Mouse (Mus musculus): ENCODE results near the gene Olfr301. TPM values are rescaled to one million over a fixed set of nuclear protein-coding genes. Genes with fewer than 3 reads are reported as not detected.

The Olfr301 gene
- polyA plus RNA-seq (2016; fragmentation: Nextera tagmentation; extraction: Ambion mirVana): not detected in 2 replicates

GRCm38 (mm10) chr7:86403546-86403945, at the start of gene Olfr301:
Gene Olfr301, plus strand, starts transcription at chr7:86403846.
- Histone ChIP-seq H3K27ac (no peak within 1 kb of the TSS), H3K4me3 (no peak within 1 kb of the TSS), H3K4me1 (no peaks in the 10 kb centered on the region), H3K36me3 (replicated peaks) (no peaks in the 10 kb centered on the region), H3K9me3 (no peaks in the 10 kb centered on the region), H3K27me3 (ENCODE audit: poor library complexity, severe bottlenecking) (no peaks in the 10 kb centered on the region)
- 88% methylated on average over 2 of the region's 2 CpGs for WGBS
- no peak for DNase-seq (ENCODE audit: extremely low spot score, low spot score)

GRCm38 (mm10) chr7:86366828-86367227, 36.8 kb upstream of the Olfr301 start, which contains the start of gene Olfr305:
Gene Olfr305, minus strand, starts transcription at chr7:86366928.
- Histone ChIP-seq H3K4me1 (no peaks in the 10 kb centered on the region), H3K27ac (no peak within 1 kb of the TSS), H3K4me3 (no peak within 1 kb of the TSS), H3K36me3 (replicated peaks) (no peaks in the 10 kb centered on the region), H3K27me3 (ENCODE audit: poor library complexity, severe bottlenecking) (no peaks in the 10 kb centered on the region), H3K9me3 (no peaks in the 10 kb centered on the region)
- WGBS: 85% methylated on average over 1 of the region's 1 CpGs
- no peak for DNase-seq (ENCODE audit: extremely low spot score, low spot score)

GRCm38 (mm10) chr7:86385769-86386168, 17.9 kb upstream of the Olfr301 start:
- Histone ChIP-seq H3K4me3 (no peak overlapping the region), H3K36me3 (replicated peaks) (no peaks in the 10 kb centered on the region), H3K4me1 (no peaks in the 10 kb centered on the region), H3K27ac (no peak overlapping the region), H3K9me3 (no peaks in the 10 kb centered on the region), H3K27me3 (ENCODE audit: poor library complexity, severe bottlenecking) (no peaks in the 10 kb centered on the region)
- no peak for DNase-seq (ENCODE audit: extremely low spot score, low spot score)
- 79% methylated on average over 3 of the region's 3 CpGs for WGBS

GRCm38 (mm10) chr7:86386558-86386957, 17.1 kb upstream of the Olfr301 start, which contains the start of gene Olfr304:
Gene Olfr304, minus strand, starts transcription at chr7:86386658.
- no peaks in the 10 kb centered on the region for H3K9me3 ChIP-seq
- no peaks in the 10 kb centered on the region for H3K4me1 ChIP-seq
- no peaks in the 10 kb centered on the region for H3K27me3 ChIP-seq (ENCODE audit: poor library complexity, severe bottlenecking)
- H3K4me3 ChIP-seq: no peak within 1 kb of the TSS
- 73% methylated on average over 1 of the region's 1 CpGs for WGBS
- H3K36me3 ChIP-seq (replicated peaks): no peaks in the 10 kb centered on the region
- DNase-seq (ENCODE audit: extremely low spot score, low spot score): no peak
- H3K27ac ChIP-seq: no peak within 1 kb of the TSS

- no peaks in the 10 kb centered on the region for H3K4me1 ChIP-seq
- DNase-seq (ENCODE audit: extremely low spot score, low spot score): no peak
- H3K27ac ChIP-seq: no peak within 1 kb of the TSS
- H3K9me3 ChIP-seq: no peaks in the 10 kb centered on the region
- H3K36me3 ChIP-seq (replicated peaks): no peaks in the 10 kb centered on the region
- no peak within 1 kb of the TSS for H3K4me3 ChIP-seq
- no peaks in the 10 kb centered on the region for H3K27me3 ChIP-seq (ENCODE audit: poor library complexity, severe bottlenecking)
Measured at GRCm38 (mm10) chr7:86397689-86398088, 6.0 kb upstream of the Olfr301 start, which contains the start of gene Olfr303. Gene Olfr303, minus strand, starts transcription at chr7:86397789.

GRCm38 (mm10) chr7:86459621-86460020, 56.0 kb downstream of the Olfr301 start, which contains the start of gene Olfr299:
Gene Olfr299, plus strand, starts transcription at chr7:86459921.
- no peaks in the 10 kb centered on the region for H3K9me3 ChIP-seq
- WGBS: 91% methylated on average over 1 of the region's 1 CpGs
- no peak for DNase-seq (ENCODE audit: extremely low spot score, low spot score)
- H3K27ac ChIP-seq: no peak within 1 kb of the TSS
- H3K27me3 ChIP-seq (ENCODE audit: poor library complexity, severe bottlenecking): no peaks in the 10 kb centered on the region
- no peaks in the 10 kb centered on the region for H3K36me3 ChIP-seq (replicated peaks)
- H3K4me1 ChIP-seq: no peaks in the 10 kb centered on the region
- H3K4me3 ChIP-seq: no peak within 1 kb of the TSS

Other genes starting within 250 kb of the Olfr301 start
- gene Vmn2r75, start 232.1 kb upstream of the Olfr301 start, polyA plus RNA-seq (2016; fragmentation: Nextera tagmentation; extraction: Ambion mirVana): not detected in 2 replicates
- not detected in 2 replicates for gene Vmn2r76, start 157.5 kb upstream of the Olfr301 start, polyA plus RNA-seq (2016; fragmentation: Nextera tagmentation; extraction: Ambion mirVana)
- gene Olfr310, start 126.7 kb upstream of the Olfr301 start, polyA plus RNA-seq (2016; fragmentation: Nextera tagmentation; extraction: Ambion mirVana): not detected in 2 replicates
- not detected in 2 replicates for gene Olfr309, start 90.1 kb upstream of the Olfr301 start, polyA plus RNA-seq (2016; fragmentation: Nextera tagmentation; extraction: Ambion mirVana)
- not detected in 2 replicates for gene Olfr308, start 78.2 kb upstream of the Olfr301 start, polyA plus RNA-seq (2016; fragmentation: Nextera tagmentation; extraction: Ambion mirVana)
- gene Olfr307, start 66.3 kb upstream of the Olfr301 start, polyA plus RNA-seq (2016; fragmentation: Nextera tagmentation; extraction: Ambion mirVana): not detected in 2 replicates
- gene Olfr305, start 36.9 kb upstream of the Olfr301 start, polyA plus RNA-seq (2016; fragmentation: Nextera tagmentation; extraction: Ambion mirVana): not detected in 2 replicates
- gene Olfr304, start 17.2 kb upstream of the Olfr301 start, polyA plus RNA-seq (2016; fragmentation: Nextera tagmentation; extraction: Ambion mirVana): not detected in 2 replicates
- not detected in 2 replicates for gene Olfr303, start 6.1 kb upstream of the Olfr301 start, polyA plus RNA-seq (2016; fragmentation: Nextera tagmentation; extraction: Ambion mirVana)
- not detected in 2 replicates for gene Olfr299, start 56.1 kb downstream of the Olfr301 start, polyA plus RNA-seq (2016; fragmentation: Nextera tagmentation; extraction: Ambion mirVana)
- gene Olfr298, start 88.6 kb downstream of the Olfr301 start, polyA plus RNA-seq (2016; fragmentation: Nextera tagmentation; extraction: Ambion mirVana): not detected in 2 replicates
- gene Olfr297, start 116.1 kb downstream of the Olfr301 start, polyA plus RNA-seq (2016; fragmentation: Nextera tagmentation; extraction: Ambion mirVana): not detected in 2 replicates
- not detected in 2 replicates for gene Olfr295, start 180.0 kb downstream of the Olfr301 start, polyA plus RNA-seq (2016; fragmentation: Nextera tagmentation; extraction: Ambion mirVana)
- not detected in 2 replicates for gene Olfr294, start 212.8 kb downstream of the Olfr301 start, polyA plus RNA-seq (2016; fragmentation: Nextera tagmentation; extraction: Ambion mirVana)
- not detected in 2 replicates for gene Olfr293, start 245.2 kb downstream of the Olfr301 start, polyA plus RNA-seq (2016; fragmentation: Nextera tagmentation; extraction: Ambion mirVana)

Measured in forebrain, embryonic 10.5 days (tissue).